Mouse (Mus musculus): ENCODE data around the gene Lrrc55. TPM values are rescaled to one million over a fixed set of nuclear protein-coding genes. Genes with fewer than 3 reads are reported as not detected.
"Not testable (repeated sequence)": the region's sequence is repeated elsewhere in the genome, so short reads cannot be mapped to it uniquely, and the experiment has no call there.

Gene Lrrc55
- polyA plus RNA-seq (2015; fragmentation: Nextera tagmentation; extraction: Ambion mirVana): 0.06 and 0.08 TPM in 2 replicates

DNA sequence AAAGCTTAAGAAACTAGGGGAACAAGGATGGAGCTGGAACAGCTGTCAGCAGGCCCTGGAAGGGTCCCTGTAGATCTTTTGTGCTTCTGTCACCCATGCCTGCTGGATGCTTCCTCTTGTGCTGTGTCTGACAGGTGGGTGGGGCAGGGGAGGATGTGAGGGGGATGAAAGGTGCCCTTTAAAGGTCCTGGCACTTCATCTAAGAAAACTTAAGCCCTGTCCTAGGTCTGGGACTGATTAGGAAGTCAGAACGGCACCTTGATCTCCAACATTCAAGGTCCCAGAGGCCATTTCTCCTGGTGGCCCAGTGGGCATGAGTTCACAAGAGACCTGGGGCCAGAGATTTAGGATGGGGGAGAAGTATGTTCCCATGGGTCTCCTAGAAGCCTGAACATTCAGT, at the start of gene Lrrc55:
TSS of gene Lrrc55 (minus strand) at position 297 of the 400 bp plus-strand sequence.
- no peak within 1 kb of the TSS for H3K9ac ChIP-seq (replicated peaks)
- no peak within 1 kb of the TSS for H3K4me2 ChIP-seq (ENCODE audit: low read depth, low read length)
- no peak for DNase-seq

GRCm38 (mm10) chr2:85246506-85247082, 49.6 kb upstream of the Lrrc55 start:
- TF ChIP-seq CTCF (IDR thresholded peaks at IDR 0.05; ENCODE audit: low read depth): peak; percentile 94
- TF ChIP-seq EP300 (IDR thresholded peaks at IDR 0.05; ENCODE audit: low read depth): no peak
- ATAC-seq: peak; percentile 47; the same call in 1 of the 2 replicates
- WGBS (ENCODE audit: insufficient replicate concordance): 12% methylated on average over 4 of the region's 4 CpGs

More for the DNA sequence above, at the start of gene Lrrc55:
- WGBS (ENCODE audit: insufficient replicate concordance): 67% methylated on average over 1 of the region's 1 CpGs
- Histone ChIP-seq H3K27me3 (ENCODE audit: insufficient read depth, low read length) (0 out of 2 replicates have a peak, but pooled peaks cover 4% of the 10 kb centered on the region), H3K9me3 (ENCODE audit: low read length) (no peaks in the 10 kb centered on the region), H3K4me3 (ENCODE audit: low read depth, low read length) (no peak within 1 kb of the TSS), H3K4me1 (ENCODE audit: insufficient read depth) (no peaks in the 10 kb centered on the region), H3K36me3 (replicated peaks; ENCODE audit: insufficient read depth, low read length) (no peaks in the 10 kb centered on the region), H3K27ac (ENCODE audit: low read depth) (no peak within 1 kb of the TSS)
- ATAC-seq: no peak
- TF ChIP-seq CTCF (IDR thresholded peaks at IDR 0.05; ENCODE audit: low read depth): no peak
- TF ChIP-seq EP300 (IDR thresholded peaks at IDR 0.05; ENCODE audit: low read depth): no peak

DNA sequence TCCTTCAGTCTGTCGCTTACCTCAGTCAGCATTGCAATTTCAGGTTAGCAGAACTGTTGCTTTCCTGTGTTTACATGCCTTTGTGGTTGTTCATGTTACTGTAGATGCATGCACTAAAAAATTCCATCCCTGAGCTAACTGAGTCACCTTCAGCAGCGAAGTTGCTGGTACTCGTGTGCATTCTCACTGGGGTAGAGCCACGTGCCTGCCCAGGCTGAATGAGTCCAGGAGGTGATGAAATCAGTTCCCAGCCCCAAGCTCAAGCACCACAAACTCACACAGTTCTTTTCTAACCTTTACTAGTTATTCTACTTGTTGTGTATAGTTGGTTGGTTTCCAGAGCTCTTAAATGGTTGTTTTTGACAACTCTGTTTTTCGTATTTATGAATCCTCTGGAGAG, 48.7 kb upstream of the Lrrc55 start:
- Histone ChIP-seq H3K4me3 (ENCODE audit: low read depth, low read length) (no peak overlapping the region), H3K9me3 (ENCODE audit: low read length) (no peaks in the 10 kb centered on the region), H3K9ac (replicated peaks) (no peak overlapping the region), H3K36me3 (replicated peaks; ENCODE audit: insufficient read depth, low read length) (no peaks in the 10 kb centered on the region), H3K4me1 (ENCODE audit: insufficient read depth) (no peaks in the 10 kb centered on the region; the same call in 1 of the 2 replicates), H3K27ac (ENCODE audit: low read depth) (no peak overlapping the region), H3K27me3 (ENCODE audit: insufficient read depth, low read length) (no peaks in the 10 kb centered on the region), H3K4me2 (ENCODE audit: low read depth, low read length) (no peak overlapping the region)
- no peak for DNase-seq
- no peak for ATAC-seq
- 68% methylated on average over 5 of the region's 5 CpGs for WGBS (ENCODE audit: insufficient replicate concordance)
- TF ChIP-seq CTCF (IDR thresholded peaks at IDR 0.05; ENCODE audit: low read depth) (no peak), EP300 (IDR thresholded peaks at IDR 0.05; ENCODE audit: low read depth) (no peak)

More at GRCm38 (mm10) chr2:85246506-85247082, 49.6 kb upstream of the Lrrc55 start:
- Histone ChIP-seq H3K4me2 (ENCODE audit: low read depth, low read length) (no peak overlapping the region), H3K36me3 (replicated peaks; ENCODE audit: insufficient read depth, low read length) (no peaks in the 10 kb centered on the region), H3K4me3 (ENCODE audit: low read depth, low read length) (no peak overlapping the region), H3K4me1 (ENCODE audit: insufficient read depth) (no peaks in the 10 kb centered on the region; the same call in 1 of the 2 replicates), H3K27ac (ENCODE audit: low read depth) (no peak overlapping the region), H3K27me3 (ENCODE audit: insufficient read depth, low read length) (no peaks in the 10 kb centered on the region), H3K9me3 (ENCODE audit: low read length) (no peaks in the 10 kb centered on the region), H3K9ac (replicated peaks) (no peak overlapping the region)
- DNase-seq: peak; percentile 80

GRCm38 (mm10) chr2:85238068-85238667, 41.2 kb upstream of the Lrrc55 start:
- Histone ChIP-seq H3K4me2 (ENCODE audit: low read depth, low read length) (no peak overlapping the region), H3K4me1 (ENCODE audit: insufficient read depth) (no peaks in the 10 kb centered on the region), H3K27me3 (ENCODE audit: insufficient read depth, low read length) (no peaks in the 10 kb centered on the region), H3K4me3 (ENCODE audit: low read depth, low read length) (no peak overlapping the region), H3K27ac (ENCODE audit: low read depth) (no peak overlapping the region), H3K36me3 (replicated peaks; ENCODE audit: insufficient read depth, low read length) (no peaks in the 10 kb centered on the region), H3K9me3 (ENCODE audit: low read length) (no peaks in the 10 kb centered on the region), H3K9ac (replicated peaks) (no peak overlapping the region)
- TF ChIP-seq CTCF (IDR thresholded peaks at IDR 0.05; ENCODE audit: low read depth) (no peak), EP300 (IDR thresholded peaks at IDR 0.05; ENCODE audit: low read depth) (no peak)
- ATAC-seq (no peak), DNase-seq (no peak)
- WGBS (ENCODE audit: insufficient replicate concordance): 46% methylated on average over 4 of the region's 4 CpGs

DNA sequence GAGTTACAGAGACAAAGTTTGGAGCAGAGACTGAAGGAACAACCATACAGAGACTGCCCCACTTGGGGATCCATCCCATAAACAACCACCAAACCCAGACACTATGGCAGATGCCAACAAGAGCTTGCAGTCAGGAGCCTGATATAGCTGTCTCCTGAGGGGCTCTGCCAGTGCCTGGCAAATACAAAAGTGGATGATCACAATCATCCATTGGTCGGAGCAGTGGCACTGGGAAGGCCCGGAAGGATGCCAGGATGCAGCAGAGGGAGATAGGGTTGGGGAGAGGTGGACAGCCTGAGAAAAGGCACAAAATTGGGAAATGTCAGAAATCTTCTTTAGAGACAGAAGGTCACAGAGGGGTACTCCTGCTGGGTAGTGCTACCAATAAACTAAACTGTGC, 40.2 kb upstream of the Lrrc55 start:
- not testable (repeated sequence) for ATAC-seq; H3K27me3 ChIP-seq (ENCODE audit: insufficient read depth, low read length); H3K36me3 ChIP-seq (replicated peaks; ENCODE audit: insufficient read depth, low read length); H3K9me3 ChIP-seq (ENCODE audit: low read length); H3K4me3 ChIP-seq (ENCODE audit: low read depth, low read length); H3K9ac ChIP-seq (replicated peaks); H3K27ac ChIP-seq (ENCODE audit: low read depth); H3K4me1 ChIP-seq (ENCODE audit: insufficient read depth); DNase-seq; H3K4me2 ChIP-seq (ENCODE audit: low read depth, low read length)
- WGBS (ENCODE audit: insufficient replicate concordance): 84% methylated on average over 2 of the region's 2 CpGs

- 61% methylated on average over 4 of the region's 4 CpGs for WGBS (ENCODE audit: insufficient replicate concordance)
- DNase-seq (no peak), ATAC-seq (no peak)
- Histone ChIP-seq H3K4me2 (ENCODE audit: low read depth, low read length) (no peak overlapping the region), H3K9ac (replicated peaks) (no peak overlapping the region), H3K9me3 (ENCODE audit: low read length) (no peaks in the 10 kb centered on the region), H3K36me3 (replicated peaks; ENCODE audit: insufficient read depth, low read length) (no peaks in the 10 kb centered on the region), H3K27ac (ENCODE audit: low read depth) (no peak overlapping the region), H3K4me1 (ENCODE audit: insufficient read depth) (no peaks in the 10 kb centered on the region), H3K4me3 (ENCODE audit: low read depth, low read length) (no peak overlapping the region), H3K27me3 (ENCODE audit: insufficient read depth, low read length) (no peaks in the 10 kb centered on the region)
- TF ChIP-seq EP300 (IDR thresholded peaks at IDR 0.05; ENCODE audit: low read depth): no peak
- no peak for TF ChIP-seq CTCF (IDR thresholded peaks at IDR 0.05; ENCODE audit: low read depth)
Observed at GRCm38 (mm10) chr2:85230771-85231511, 33.9 kb upstream of the Lrrc55 start.

Measured in liver, postnatal 0 days (tissue).